Mouse (Mus musculus): ENCODE measurements around the gene Gm10406. TPM values are rescaled to one million over a fixed set of nuclear protein-coding genes. Genes with fewer than 3 reads are reported as not detected.
A peak's percentile ranks its signal among the peaks of the same experiment; 100 is the strongest.
"Not testable (repeated sequence)": the region's sequence is repeated elsewhere in the genome, so short reads cannot be mapped to it uniquely, and the experiment has no call there.

Gene Gm10406
- 0.95 and 0.98 TPM in 2 replicates for polyA plus RNA-seq (2016; fragmentation: Nextera tagmentation; extraction: Ambion mirVana)

GRCm38 (mm10) chr14:7026781-7027749 is at the start of gene Gm10406:
Gene Gm10406 (minus strand): TSS chr14:7027449.
- not testable (repeated sequence) for H3K36me3 ChIP-seq; H3K27me3 ChIP-seq; H3K27ac ChIP-seq; ATAC-seq (ENCODE audit: insufficient number of reproducible peaks, insufficient read depth, low FRiP score, low TSS enrichment, low read depth); H3K9me3 ChIP-seq; H3K4me1 ChIP-seq (replicated peaks)
- Histone ChIP-seq H3K4me3 (replicated peaks) (peak within 1 kb of the TSS; percentile 51), H3K9ac (replicated peaks) (peak within 1 kb of the TSS; percentile 61), H3K4me2 (peak within 1 kb of the TSS; percentile 76)
- WGBS = 2% methylated on average over 33 of the region's 70 CpGs

GRCm38 (mm10) chr14:7044870-7045269 is 17.6 kb upstream of the Gm10406 start, which contains the start of gene Gm3685:
Gene Gm3685 (minus strand): TSS chr14:7044970.
- H3K4me2 ChIP-seq; ATAC-seq (ENCODE audit: insufficient number of reproducible peaks, insufficient read depth, low FRiP score, low TSS enrichment, low read depth); H3K27ac ChIP-seq; H3K4me3 ChIP-seq (replicated peaks); H3K9ac ChIP-seq (replicated peaks); H3K36me3 ChIP-seq; H3K27me3 ChIP-seq; H3K9me3 ChIP-seq; H3K4me1 ChIP-seq (replicated peaks): not testable (repeated sequence)
- whole genome bisulfite sequencing = no CpG with 5 or more reads among the region's 2 CpGs

- H3K9me3 ChIP-seq; H3K9ac ChIP-seq (replicated peaks); H3K36me3 ChIP-seq; ATAC-seq (ENCODE audit: insufficient number of reproducible peaks, insufficient read depth, low FRiP score, low TSS enrichment, low read depth); H3K27ac ChIP-seq; H3K4me3 ChIP-seq (replicated peaks); H3K4me1 ChIP-seq (replicated peaks); H3K27me3 ChIP-seq: not testable (repeated sequence)
- 8% methylated on average over 9 of the region's 9 CpGs for WGBS
- peak overlapping the region; percentile 76 for H3K4me2 ChIP-seq
Observed at GRCm38 (mm10) chr14:7026274-7026673, 975 bp downstream of the Gm10406 start.

- H3K4me1 ChIP-seq (replicated peaks); H3K4me3 ChIP-seq (replicated peaks); H3K36me3 ChIP-seq; H3K4me2 ChIP-seq; H3K9me3 ChIP-seq; H3K27ac ChIP-seq; H3K27me3 ChIP-seq; ATAC-seq (ENCODE audit: insufficient number of reproducible peaks, insufficient read depth, low FRiP score, low TSS enrichment, low read depth); H3K9ac ChIP-seq (replicated peaks): not testable (repeated sequence)
- 29% methylated on average over 1 of the region's 2 CpGs for WGBS
Observed at GRCm38 (mm10) chr14:6973718-6974117, 53.5 kb downstream of the Gm10406 start, which contains the start of gene Gm6356. Gene Gm6356 (minus strand): TSS chr14:6973818.

Other genes starting within 250 kb of the Gm10406 start
- not detected in 2 replicates for gene Gm3642, start 187.1 kb downstream of the Gm10406 start, polyA plus RNA-seq (2016; fragmentation: Nextera tagmentation; extraction: Ambion mirVana)
- 1.2 and 1.7 TPM in 2 replicates for gene Gm3667, start 137.5 kb downstream of the Gm10406 start, polyA plus RNA-seq (2016; fragmentation: Nextera tagmentation; extraction: Ambion mirVana)
- not detected in 2 replicates for gene Gm6356, start 53.6 kb downstream of the Gm10406 start, polyA plus RNA-seq (2016; fragmentation: Nextera tagmentation; extraction: Ambion mirVana)
- not detected in 2 replicates for gene Gm3685, start 17.5 kb upstream of the Gm10406 start, polyA plus RNA-seq (2016; fragmentation: Nextera tagmentation; extraction: Ambion mirVana)
- gene Gm3696, start 73.2 kb upstream of the Gm10406 start, polyA plus RNA-seq (2016; fragmentation: Nextera tagmentation; extraction: Ambion mirVana) = 1.9 and 2.1 TPM in 2 replicates
- not detected in 2 replicates for gene Gm6676, start 98.0 kb upstream of the Gm10406 start, polyA plus RNA-seq (2016; fragmentation: Nextera tagmentation; extraction: Ambion mirVana)
- 5.1 and 5.7 TPM in 2 replicates for gene Gm3512, start 147.1 kb upstream of the Gm10406 start, polyA plus RNA-seq (2016; fragmentation: Nextera tagmentation; extraction: Ambion mirVana)
- gene Gm16434, start 167.1 kb upstream of the Gm10406 start, polyA plus RNA-seq (2016; fragmentation: Nextera tagmentation; extraction: Ambion mirVana) = not detected in 2 replicates
- gene Gm3727, start 237.3 kb upstream of the Gm10406 start, polyA plus RNA-seq (2016; fragmentation: Nextera tagmentation; extraction: Ambion mirVana) = not detected in 2 replicates

Data from limb, embryonic 12.5 days (tissue).